Mouse (Mus musculus): ENCODE data around the gene Baz1a. TPM values are rescaled to one million over a fixed set of nuclear protein-coding genes. Genes with fewer than 3 reads are reported as not detected.

The Baz1a gene
- 29.8 TPM for polyA plus RNA-seq (2014; fragmentation: Illumina TruSeq; extraction: RNeasy Lipid Tissue Mini Kit (QIAGEN cat#74804); ENCODE audit: low replicate concordance)

DNA sequence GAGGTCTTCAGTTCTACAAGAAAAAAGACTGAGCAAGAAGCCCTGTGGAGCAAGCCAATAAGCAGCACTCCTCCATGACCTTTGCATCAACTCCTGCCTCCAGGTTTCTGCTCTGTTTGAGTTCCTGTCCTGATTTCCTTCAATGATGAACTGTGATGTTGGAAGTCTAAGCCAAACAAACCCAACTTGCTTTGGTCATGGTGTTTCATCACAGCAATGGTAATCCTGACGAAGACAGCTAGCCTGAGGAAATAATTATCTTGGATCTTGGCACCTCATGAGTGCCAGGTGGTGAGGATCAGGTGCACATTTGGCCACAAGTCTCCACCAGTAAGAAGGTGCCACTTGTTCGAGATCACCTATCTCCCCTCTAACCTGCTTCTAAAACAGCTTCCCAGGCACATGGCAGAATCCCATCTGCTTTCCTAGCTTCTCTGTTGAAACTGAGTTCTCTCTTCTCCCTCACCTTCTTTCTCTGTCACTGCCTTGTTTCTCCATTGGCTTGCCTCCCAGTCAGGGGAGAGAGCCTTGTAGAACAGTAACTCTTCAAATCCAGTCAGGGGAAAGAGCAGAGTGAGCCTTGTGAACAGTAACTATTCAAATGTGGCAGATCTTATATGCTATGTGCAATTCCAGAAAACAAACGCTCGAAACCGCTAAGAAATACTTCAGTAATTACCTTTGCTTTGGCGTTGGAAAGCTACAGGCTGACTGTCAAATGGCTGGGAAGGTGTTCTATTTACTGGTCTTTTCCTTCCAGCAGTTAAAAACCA is at the start of gene Baz1a:
Gene Baz1a (minus strand): TSS at position 723 of the 773 bp plus-strand sequence.

GRCm38 (mm10) chr12:54986052-54986717 is 28.0 kb downstream of the Baz1a start, which contains the start of gene Gm20403:
Gene Gm20403 (minus strand): TSS chr12:54986529.

GRCm38 (mm10) chr12:54862606-54863535 is 151.3 kb downstream of the Baz1a start, which contains the start of gene Cfl2:
Gene Cfl2 (minus strand): TSS chr12:54862877.

Other genes with a start within 250 kb of the Baz1a start
- gene Snx6, start 218.6 kb downstream of the Baz1a start, polyA plus RNA-seq (2014; fragmentation: Illumina TruSeq; extraction: RNeasy Lipid Tissue Mini Kit (QIAGEN cat#74804); ENCODE audit: low replicate concordance), result 211 TPM
- 224 TPM for gene Cfl2, start 151.5 kb downstream of the Baz1a start, polyA plus RNA-seq (2014; fragmentation: Illumina TruSeq; extraction: RNeasy Lipid Tissue Mini Kit (QIAGEN cat#74804); ENCODE audit: low replicate concordance)
- not detected for gene Gm20403, start 27.8 kb downstream of the Baz1a start, polyA plus RNA-seq (2014; fragmentation: Illumina TruSeq; extraction: RNeasy Lipid Tissue Mini Kit (QIAGEN cat#74804); ENCODE audit: low replicate concordance)
- 32.4 TPM for gene 2700097O09Rik, start 65.8 kb upstream of the Baz1a start, polyA plus RNA-seq (2014; fragmentation: Illumina TruSeq; extraction: RNeasy Lipid Tissue Mini Kit (QIAGEN cat#74804); ENCODE audit: low replicate concordance)
- gene Srp54a, start 65.9 kb upstream of the Baz1a start, polyA plus RNA-seq (2014; fragmentation: Illumina TruSeq; extraction: RNeasy Lipid Tissue Mini Kit (QIAGEN cat#74804); ENCODE audit: low replicate concordance), result 662 TPM
- gene Fam177a, start 110.1 kb upstream of the Baz1a start, polyA plus RNA-seq (2014; fragmentation: Illumina TruSeq; extraction: RNeasy Lipid Tissue Mini Kit (QIAGEN cat#74804); ENCODE audit: low replicate concordance), result not detected
- gene Srp54b, start 140.8 kb upstream of the Baz1a start, polyA plus RNA-seq (2014; fragmentation: Illumina TruSeq; extraction: RNeasy Lipid Tissue Mini Kit (QIAGEN cat#74804); ENCODE audit: low replicate concordance), result 5.9 TPM
- gene 1700047I17Rik2, start 185.2 kb upstream of the Baz1a start, polyA plus RNA-seq (2014; fragmentation: Illumina TruSeq; extraction: RNeasy Lipid Tissue Mini Kit (QIAGEN cat#74804); ENCODE audit: low replicate concordance), result 35.9 TPM
- 187 TPM for gene Srp54c, start 215.8 kb upstream of the Baz1a start, polyA plus RNA-seq (2014; fragmentation: Illumina TruSeq; extraction: RNeasy Lipid Tissue Mini Kit (QIAGEN cat#74804); ENCODE audit: low replicate concordance)